Mouse (Mus musculus) C2C12 (cell line): ENCODE data around the gene Armh4.

Experiments
- CEBPB ChIP-seq: IDR thresholded peaks from one replicate; pipeline ENCODE4 v1.6.1; 2011; ENCODE audit warnings: low read depth, mild to moderate bottlenecking, control low read depth, moderate library complexity
- CTCF ChIP-seq: IDR thresholded peaks from one replicate; pipeline ENCODE4 v1.5.1; 2011; ENCODE audit not compliant: control insufficient read depth, insufficient read depth, insufficient read length
- MAX ChIP-seq: IDR thresholded peaks from one replicate; pipeline ENCODE4 v1.6.1; 2011; ENCODE audit warnings: mild to moderate bottlenecking, control low read depth
- MYOD1 ChIP-seq: IDR thresholded peaks from one replicate; pipeline ENCODE4 v1.6.1; 2011; ENCODE audit warnings: low read depth; ENCODE audit not compliant: control insufficient read depth, insufficient read length
- MYOG ChIP-seq: IDR thresholded peaks from one replicate; pipeline ENCODE4 v1.6.1; 2011; ENCODE audit not compliant: control insufficient read depth, insufficient read length; ENCODE audit errors: extremely low read depth
- USF1 ChIP-seq: IDR thresholded peaks from one replicate; pipeline ENCODE4 v1.6.1; 2011; ENCODE audit warnings: low read depth, mild to moderate bottlenecking, control low read depth, moderate library complexity

GRCm38 (mm10) chr14:49723361-49724054 lies 59.7 kb downstream of the Armh4 start:
- no peak for TF ChIP-seq CTCF
- no peak for TF ChIP-seq MYOG
- TF ChIP-seq CEBPB = no peak
- TF ChIP-seq MYOD1 = no peak
- no peak for TF ChIP-seq USF1
- TF ChIP-seq MAX = no peak
